Mouse (Mus musculus): Measurements from ENCODE around the gene Snx30. TPM values are rescaled to one million over a fixed set of nuclear protein-coding genes. Genes with fewer than 3 reads are reported as not detected.
A peak's percentile ranks its signal among the peaks of the same experiment; 100 is the strongest.

Snx30 gene
- polyA plus RNA-seq, 1 experiment, result 6.1 TPM

DNA sequence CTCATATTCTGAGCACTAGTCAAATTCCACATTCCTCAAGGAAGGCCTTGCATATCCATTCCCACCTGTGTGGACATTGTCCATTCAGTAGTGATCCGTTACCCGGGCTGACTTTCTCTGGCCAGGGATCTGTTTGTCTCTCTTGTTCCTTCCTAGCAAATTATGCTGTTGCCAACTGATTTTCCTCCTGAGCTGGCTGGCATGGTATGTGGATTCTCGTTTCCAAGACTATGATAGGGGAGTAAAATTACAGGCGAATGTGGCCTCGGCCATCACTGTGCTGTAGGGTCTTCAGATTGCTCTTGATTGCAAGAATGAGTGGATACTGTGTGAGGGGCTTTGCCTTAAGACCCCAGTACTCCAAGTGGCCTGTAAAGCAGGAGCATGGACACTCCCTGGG lies 20.7 kb downstream of the Snx30 start:
- H3K36me3 ChIP-seq (ENCODE audit: control insufficient read depth, insufficient read depth, low read length), result no peaks in the 10 kb centered on the region
- WGBS, result 95% methylated on average over 5 of the region's 5 CpGs
- H3K4me1 ChIP-seq (replicated peaks; ENCODE audit: control insufficient read depth, insufficient read depth, low read length), result peaks cover 36% of the 10 kb centered on the region
- no peaks in the 10 kb centered on the region for H3K27me3 ChIP-seq (ENCODE audit: control insufficient read depth, insufficient read depth, low read length)
- no peak overlapping the region for H3K4me3 ChIP-seq (ENCODE audit: control insufficient read depth, insufficient read depth, low read length)
- DNase-seq, result no peak
- TF ChIP-seq CTCF (IDR thresholded peaks at IDR 0.05; ENCODE audit: borderline replicate concordance, control insufficient read depth, extremely low read depth, insufficient read depth, low read length, poor library complexity) (no peak), POLR2A (IDR thresholded peaks at IDR 0.05; ENCODE audit: control insufficient read depth, extremely low read depth, insufficient read depth, low read length, poor library complexity) (no peak)
- H3K27ac ChIP-seq (ENCODE audit: control insufficient read depth, insufficient read depth, low read length), result no peak overlapping the region

GRCm38 (mm10) chr4:59829072-59829471 lies 23.4 kb downstream of the Snx30 start:
- H3K36me3 ChIP-seq (ENCODE audit: control insufficient read depth, insufficient read depth, low read length), result no peaks in the 10 kb centered on the region
- peaks cover 32% of the 10 kb centered on the region for H3K4me1 ChIP-seq (replicated peaks; ENCODE audit: control insufficient read depth, insufficient read depth, low read length)
- no peak for TF ChIP-seq CTCF (IDR thresholded peaks at IDR 0.05; ENCODE audit: borderline replicate concordance, control insufficient read depth, extremely low read depth, insufficient read depth, low read length, poor library complexity)
- TF ChIP-seq POLR2A (IDR thresholded peaks at IDR 0.05; ENCODE audit: control insufficient read depth, extremely low read depth, insufficient read depth, low read length, poor library complexity), result no peak
- no peak overlapping the region for H3K4me3 ChIP-seq (ENCODE audit: control insufficient read depth, insufficient read depth, low read length)
- H3K27ac ChIP-seq (ENCODE audit: control insufficient read depth, insufficient read depth, low read length), result no peak overlapping the region
- 95% methylated on average over 4 of the region's 4 CpGs for whole genome bisulfite sequencing
- no peak for DNase-seq
- no peaks in the 10 kb centered on the region for H3K27me3 ChIP-seq (ENCODE audit: control insufficient read depth, insufficient read depth, low read length)

GRCm38 (mm10) chr4:59831038-59831437 lies 25.4 kb downstream of the Snx30 start:
- no peak overlapping the region for H3K27ac ChIP-seq (ENCODE audit: control insufficient read depth, insufficient read depth, low read length)
- H3K27me3 ChIP-seq (ENCODE audit: control insufficient read depth, insufficient read depth, low read length), result no peaks in the 10 kb centered on the region
- no peak for TF ChIP-seq POLR2A (IDR thresholded peaks at IDR 0.05; ENCODE audit: control insufficient read depth, extremely low read depth, insufficient read depth, low read length, poor library complexity)
- no peak for TF ChIP-seq CTCF (IDR thresholded peaks at IDR 0.05; ENCODE audit: borderline replicate concordance, control insufficient read depth, extremely low read depth, insufficient read depth, low read length, poor library complexity)
- H3K4me3 ChIP-seq (ENCODE audit: control insufficient read depth, insufficient read depth, low read length), result no peak overlapping the region
- 91% methylated on average over 5 of the region's 5 CpGs for WGBS
- peaks cover 18% of the 10 kb centered on the region for H3K4me1 ChIP-seq (replicated peaks; ENCODE audit: control insufficient read depth, insufficient read depth, low read length)
- H3K36me3 ChIP-seq (ENCODE audit: control insufficient read depth, insufficient read depth, low read length), result no peaks in the 10 kb centered on the region; the same call in 1 of the 2 replicates
- no peak for DNase-seq

GRCm38 (mm10) chr4:59832810-59833209 lies 27.2 kb downstream of the Snx30 start:
- WGBS, result 40% methylated on average over 6 of the region's 6 CpGs

DNA sequence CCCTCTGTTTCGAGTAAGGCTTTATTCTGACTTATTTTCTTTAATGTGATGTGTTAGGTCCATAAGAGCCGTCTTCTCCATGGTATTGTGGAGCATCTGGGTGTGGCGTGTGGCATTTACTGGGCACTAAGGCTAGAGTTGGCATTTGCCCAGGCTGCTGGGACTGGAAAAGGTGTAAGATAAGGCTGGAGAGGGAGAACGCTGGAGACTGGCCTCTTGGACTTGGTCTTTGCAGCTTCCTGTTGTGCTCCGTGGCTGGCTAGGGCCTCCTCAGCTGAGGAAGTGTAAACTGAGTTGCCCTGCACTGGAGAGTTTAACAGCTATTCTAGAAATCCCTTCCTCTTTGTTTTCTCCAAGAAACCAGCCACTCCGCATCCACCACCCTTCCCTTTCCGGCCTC lies 32.0 kb downstream of the Snx30 start:
- no peaks in the 10 kb centered on the region for H3K27me3 ChIP-seq (ENCODE audit: control insufficient read depth, insufficient read depth, low read length)
- no peak overlapping the region for H3K4me3 ChIP-seq (ENCODE audit: control insufficient read depth, insufficient read depth, low read length)
- DNase-seq, result no peak
- no peaks in the 10 kb centered on the region; the same call in 1 of the 2 replicates for H3K36me3 ChIP-seq (ENCODE audit: control insufficient read depth, insufficient read depth, low read length)
- TF ChIP-seq POLR2A (IDR thresholded peaks at IDR 0.05; ENCODE audit: control insufficient read depth, extremely low read depth, insufficient read depth, low read length, poor library complexity), result no peak
- TF ChIP-seq CTCF (IDR thresholded peaks at IDR 0.05; ENCODE audit: borderline replicate concordance, control insufficient read depth, extremely low read depth, insufficient read depth, low read length, poor library complexity), result no peak
- 57% methylated on average over 7 of the region's 7 CpGs for WGBS
- peaks cover 14% of the 10 kb centered on the region for H3K4me1 ChIP-seq (replicated peaks; ENCODE audit: control insufficient read depth, insufficient read depth, low read length)
- H3K27ac ChIP-seq (ENCODE audit: control insufficient read depth, insufficient read depth, low read length), result no peak overlapping the region; the same call in 1 of the 2 replicates

More at GRCm38 (mm10) chr4:59832810-59833209, 27.2 kb downstream of the Snx30 start:
- TF ChIP-seq POLR2A (IDR thresholded peaks at IDR 0.05; ENCODE audit: control insufficient read depth, extremely low read depth, insufficient read depth, low read length, poor library complexity), result no peak
- no peak for TF ChIP-seq CTCF (IDR thresholded peaks at IDR 0.05; ENCODE audit: borderline replicate concordance, control insufficient read depth, extremely low read depth, insufficient read depth, low read length, poor library complexity)
- Histone ChIP-seq H3K4me3 (ENCODE audit: control insufficient read depth, insufficient read depth, low read length) (no peak overlapping the region), H3K4me1 (replicated peaks; ENCODE audit: control insufficient read depth, insufficient read depth, low read length) (peaks cover 20% of the 10 kb centered on the region), H3K27me3 (ENCODE audit: control insufficient read depth, insufficient read depth, low read length) (no peaks in the 10 kb centered on the region), H3K36me3 (ENCODE audit: control insufficient read depth, insufficient read depth, low read length) (no peaks in the 10 kb centered on the region; the same call in 1 of the 2 replicates), H3K27ac (ENCODE audit: control insufficient read depth, insufficient read depth, low read length) (no peak overlapping the region)
- no peak for DNase-seq

DNA sequence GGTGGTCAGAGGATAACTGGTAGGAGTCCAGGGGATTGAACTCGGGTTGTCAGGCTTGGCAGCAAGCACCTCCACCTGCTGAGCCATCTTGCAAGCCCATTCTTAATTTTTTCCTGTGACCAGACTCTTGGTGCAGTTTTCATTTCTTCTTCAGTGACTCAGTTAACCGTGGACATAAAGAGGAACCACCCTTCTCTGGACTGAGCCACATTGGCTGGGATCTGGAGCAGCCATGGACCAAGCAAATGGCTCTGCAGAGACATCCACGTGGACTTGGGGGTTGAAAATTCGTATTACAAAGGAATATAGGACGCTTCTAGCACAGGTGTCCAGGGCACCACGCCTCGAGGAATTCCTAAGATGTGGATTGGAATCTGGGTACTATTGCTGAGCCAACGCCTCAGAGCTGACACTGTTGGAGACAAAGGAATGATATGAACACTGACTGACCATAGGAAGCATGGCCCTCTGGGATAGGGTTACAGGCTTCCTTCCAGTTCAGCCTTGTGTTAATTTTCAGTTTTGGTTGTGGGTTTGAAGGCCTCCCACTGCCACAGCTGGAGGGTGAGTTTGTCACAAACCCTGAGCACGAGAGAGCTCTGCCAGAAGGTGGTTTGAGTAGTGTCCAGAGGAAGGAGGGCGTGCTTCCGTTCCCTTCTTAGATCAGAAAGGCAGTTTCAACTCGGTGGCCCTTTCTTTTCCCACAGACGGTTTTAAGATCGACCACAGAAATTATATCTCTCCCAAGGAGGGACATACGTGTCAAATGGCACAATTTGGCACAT lies 39.0 kb downstream of the Snx30 start:
- DNase-seq, result no peak
- no peak overlapping the region for H3K4me3 ChIP-seq (ENCODE audit: control insufficient read depth, insufficient read depth, low read length)
- H3K27ac ChIP-seq (ENCODE audit: control insufficient read depth, insufficient read depth, low read length), result peak overlapping the region; percentile 23; the same call in 1 of the 2 replicates
- peaks cover 19% of the 10 kb centered on the region for H3K4me1 ChIP-seq (replicated peaks; ENCODE audit: control insufficient read depth, insufficient read depth, low read length)
- TF ChIP-seq CTCF (IDR thresholded peaks at IDR 0.05; ENCODE audit: borderline replicate concordance, control insufficient read depth, extremely low read depth, insufficient read depth, low read length, poor library complexity) (no peak), POLR2A (IDR thresholded peaks at IDR 0.05; ENCODE audit: control insufficient read depth, extremely low read depth, insufficient read depth, low read length, poor library complexity) (no peak)
- H3K36me3 ChIP-seq (ENCODE audit: control insufficient read depth, insufficient read depth, low read length), result no peaks in the 10 kb centered on the region
- no peaks in the 10 kb centered on the region for H3K27me3 ChIP-seq (ENCODE audit: control insufficient read depth, insufficient read depth, low read length)
- 13% methylated on average over 15 of the region's 15 CpGs for WGBS
